Mouse (Mus musculus) hindbrain, embryonic 11.5 days (tissue): ENCODE data around the gene Kcne3. TPM values are rescaled to one million over a fixed set of nuclear protein-coding genes. Genes with fewer than 3 reads are reported as not detected.
A peak's percentile ranks its signal among the peaks of the same experiment; 100 is the strongest.

Experiments
- ATAC-seq: fragments of 200-750 bp; cut with Nextera tagmentation; 2 replicates; pipeline ENCODE4 v1.8.0; 2017; ENCODE audit warnings: mild to moderate bottlenecking, moderate TSS enrichment, moderate library complexity; ENCODE audit not compliant: low FRiP score
- DNase-seq: peaks from one replicate; pipeline ENCODE4 v3.0.0-alpha.2; 2015; ENCODE audit warnings: low spot score
- H3K27ac ChIP-seq: fragments of 300-500 bp; sonication (generic); 2 replicates; pipeline ENCODE4 v1.5.1; 2014; ENCODE audit warnings: mild to moderate bottlenecking, low read depth, low read length
- H3K27me3 ChIP-seq: fragments of 300-500 bp; sonication (generic); 2 replicates; pipeline ENCODE4 v1.6.1; 2014; ENCODE audit warnings: mild to moderate bottlenecking, low read length, moderate library complexity, mixed read lengths; ENCODE audit not compliant: control insufficient read depth, insufficient read depth
- H3K36me3 ChIP-seq: fragments of 300-500 bp; sonication (generic); 2 replicates; pipeline ENCODE4 v1.6.1; 2014; ENCODE audit warnings: mild to moderate bottlenecking, low read length, moderate library complexity, mixed read lengths; ENCODE audit not compliant: control insufficient read depth, insufficient read depth
- H3K4me1 ChIP-seq: fragments of 300-500 bp; sonication (generic); replicated peaks from 2 replicates; pipeline ENCODE4 v1.6.1; 2014; ENCODE audit warnings: low read length, mixed read lengths; ENCODE audit not compliant: control insufficient read depth, insufficient read depth
- H3K4me2 ChIP-seq: fragments of 300-500 bp; sonication (generic); replicated peaks from 2 replicates; pipeline ENCODE4 v1.6.1; 2014; ENCODE audit warnings: mild to moderate bottlenecking, low read depth, low read length
- H3K4me3 ChIP-seq: fragments of 300-500 bp; sonication (generic); 2 replicates; pipeline ENCODE4 v1.5.1; 2014; ENCODE audit warnings: low read depth, low read length
- H3K9ac ChIP-seq: fragments of 300-500 bp; sonication (generic); 2 replicates; pipeline ENCODE4 v1.6.1; 2014; ENCODE audit warnings: low read depth, low read length
- H3K9me3 ChIP-seq: fragments of 300-500 bp; sonication (generic); 2 replicates; pipeline ENCODE4 v1.6.1; 2016; ENCODE audit warnings: low read length; ENCODE audit not compliant: control insufficient read depth
- WGBS: fragments of 180-500 bp; shearing (Covaris S2); extraction: QIAGEN DNeasy Blood & Tissue Kit; methylation state at CpG from one replicate; pipeline ENCODE4 v1.1.7; 2014; 5-methylcytosine and 5-hydroxymethylcytosine counted together
- polyA plus RNA-seq: library from polyadenylated mRNA; unstranded; fragments of >200 nt; fragmentation: Nextera tagmentation; extraction: Ambion mirVana; gene quantifications from 2 replicates; pipeline ENCODE4 v1.2.1, GENCODE M21; 2014

Kcne3 gene
- polyA plus RNA-seq, 1 experiment from 2014 or later: 3.4 TPM

DNA sequence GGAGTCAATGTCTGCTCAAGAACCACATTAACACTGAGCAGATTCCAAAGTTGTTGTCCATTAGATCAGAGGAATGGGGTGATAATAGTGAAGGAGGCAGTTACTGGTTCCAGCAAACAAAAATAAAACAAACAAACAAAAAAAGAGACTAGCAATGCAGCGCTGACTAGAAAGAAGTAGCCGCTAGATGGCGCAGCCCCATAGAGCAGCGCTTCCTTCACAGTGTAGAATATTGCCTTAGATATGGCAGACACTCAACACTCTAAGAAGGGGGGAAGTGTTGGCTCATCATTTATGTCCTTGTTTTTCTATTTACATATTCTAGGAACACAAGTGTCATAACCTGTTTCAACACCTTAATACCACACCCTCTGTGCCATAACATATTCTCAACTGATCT lies 14.5 kb downstream of the Kcne3 start:
- Histone ChIP-seq H3K4me3 (no peak overlapping the region), H3K4me1 (no peaks in the 10 kb centered on the region), H3K27me3 (no peaks in the 10 kb centered on the region), H3K36me3 (no peaks in the 10 kb centered on the region), H3K4me2 (no peak overlapping the region), H3K27ac (no peak overlapping the region), H3K9me3 (no peaks in the 10 kb centered on the region), H3K9ac (no peak overlapping the region)
- WGBS: 6% methylated on average over 4 of the region's 4 CpGs
- ATAC-seq: no peak
- peak; percentile 80 for DNase-seq

GRCm38 (mm10) chr7:100201191-100201590 lies 24.9 kb downstream of the Kcne3 start:
- DNase-seq: no peak
- Histone ChIP-seq H3K27ac (no peak overlapping the region), H3K9me3 (no peaks in the 10 kb centered on the region), H3K9ac (no peak overlapping the region), H3K27me3 (no peaks in the 10 kb centered on the region), H3K36me3 (no peaks in the 10 kb centered on the region), H3K4me3 (no peak overlapping the region), H3K4me1 (no peaks in the 10 kb centered on the region), H3K4me2 (no peak overlapping the region)
- WGBS: 84% methylated on average over 3 of the region's 3 CpGs
- ATAC-seq: no peak

GRCm38 (mm10) chr7:100203616-100204015 lies 27.3 kb downstream of the Kcne3 start:
- H3K9ac ChIP-seq: no peak overlapping the region
- no peak overlapping the region for H3K27ac ChIP-seq
- WGBS: 74% methylated on average over 3 of the region's 3 CpGs
- H3K36me3 ChIP-seq: no peaks in the 10 kb centered on the region
- ATAC-seq (no peak), DNase-seq (no peak)
- no peak overlapping the region for H3K4me2 ChIP-seq
- no peaks in the 10 kb centered on the region for H3K27me3 ChIP-seq
- H3K9me3 ChIP-seq: no peaks in the 10 kb centered on the region
- no peak overlapping the region for H3K4me3 ChIP-seq
- no peaks in the 10 kb centered on the region for H3K4me1 ChIP-seq

DNA sequence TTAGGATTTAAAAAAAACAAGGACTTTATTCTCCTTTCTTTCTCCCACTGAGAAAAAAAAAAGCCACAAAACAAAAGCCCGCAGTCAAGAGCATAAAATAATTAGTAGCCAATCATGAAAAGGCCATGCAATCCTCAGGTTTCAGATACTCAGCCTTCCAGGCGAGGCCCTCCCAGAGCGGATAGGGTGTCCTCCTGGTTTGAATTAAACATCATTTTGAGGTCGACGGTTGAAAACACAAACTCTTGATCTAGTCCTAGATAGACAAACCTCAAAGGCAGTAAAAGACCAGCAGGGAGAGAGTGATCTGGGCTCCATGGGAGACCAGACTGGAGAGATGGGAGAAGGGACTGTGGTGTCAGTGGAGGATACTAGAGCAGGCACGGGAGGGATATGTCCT lies 28.6 kb downstream of the Kcne3 start:
- H3K27ac ChIP-seq: no peak overlapping the region
- no peak overlapping the region for H3K9ac ChIP-seq
- WGBS: 71% methylated on average over 6 of the region's 6 CpGs
- H3K4me1 ChIP-seq: no peaks in the 10 kb centered on the region
- ATAC-seq (no peak), DNase-seq (no peak)
- no peak overlapping the region for H3K4me2 ChIP-seq
- H3K27me3 ChIP-seq: no peaks in the 10 kb centered on the region
- no peaks in the 10 kb centered on the region for H3K9me3 ChIP-seq
- H3K36me3 ChIP-seq: no peaks in the 10 kb centered on the region
- no peak overlapping the region for H3K4me3 ChIP-seq

- no peaks in the 10 kb centered on the region for H3K36me3 ChIP-seq
- DNase-seq (no peak), ATAC-seq (no peak)
- no peaks in the 10 kb centered on the region for H3K9me3 ChIP-seq
- no peak overlapping the region for H3K4me3 ChIP-seq
- H3K27ac ChIP-seq: no peak overlapping the region
- no peak overlapping the region for H3K9ac ChIP-seq
- H3K4me2 ChIP-seq: no peak overlapping the region
- no peaks in the 10 kb centered on the region for H3K27me3 ChIP-seq
- WGBS: 88% methylated on average over 2 of the region's 2 CpGs
- H3K4me1 ChIP-seq: no peaks in the 10 kb centered on the region
Observed at GRCm38 (mm10) chr7:100206144-100206543, 29.8 kb downstream of the Kcne3 start.

DNA sequence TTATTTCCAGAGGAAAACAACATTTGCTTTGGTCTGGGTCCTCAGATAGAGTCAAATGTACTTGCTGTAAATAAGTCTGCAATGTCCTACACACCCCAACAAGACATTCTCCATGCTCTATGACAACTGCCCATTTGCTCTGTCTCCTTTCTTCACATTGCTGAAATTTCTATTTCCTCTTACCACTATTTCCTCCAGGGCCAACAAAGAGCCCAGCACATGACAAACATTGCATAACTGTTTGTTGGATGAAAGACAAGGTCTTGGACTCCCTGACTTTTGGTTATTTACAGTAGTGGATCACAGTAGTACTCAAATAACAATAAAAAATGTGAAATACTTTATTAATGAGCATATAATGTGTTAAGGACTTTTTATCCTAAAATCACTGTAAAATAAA lies 31.6 kb downstream of the Kcne3 start:
- ATAC-seq (no peak), DNase-seq (no peak)
- Histone ChIP-seq H3K36me3 (no peaks in the 10 kb centered on the region), H3K4me2 (no peak overlapping the region), H3K9me3 (no peaks in the 10 kb centered on the region), H3K9ac (no peak overlapping the region), H3K27me3 (no peaks in the 10 kb centered on the region), H3K4me3 (no peak overlapping the region), H3K4me1 (no peaks in the 10 kb centered on the region), H3K27ac (no peak overlapping the region)

DNA sequence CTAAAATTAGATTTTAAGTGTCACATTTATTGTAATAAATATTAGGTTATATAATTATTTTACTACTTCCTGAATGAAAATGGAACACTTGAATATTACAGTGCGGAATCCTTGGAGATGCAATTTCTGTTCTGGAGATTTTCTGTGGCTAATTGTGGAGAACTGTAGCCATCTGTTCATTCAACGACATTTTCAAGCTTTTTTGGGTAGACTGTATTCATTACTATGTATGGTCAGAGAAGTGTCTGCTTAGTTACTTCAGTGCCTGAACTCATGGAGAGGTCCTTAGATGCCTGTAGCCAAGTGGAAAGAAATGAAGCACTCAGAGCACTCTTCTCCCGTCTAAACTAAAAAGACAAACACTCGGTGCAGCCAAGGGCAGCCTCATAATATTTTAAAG lies 38.0 kb downstream of the Kcne3 start:
- no peaks in the 10 kb centered on the region for H3K4me1 ChIP-seq
- no peaks in the 10 kb centered on the region for H3K9me3 ChIP-seq
- no peak overlapping the region for H3K4me3 ChIP-seq
- no peak for DNase-seq
- H3K27me3 ChIP-seq: no peaks in the 10 kb centered on the region
- H3K27ac ChIP-seq: no peak overlapping the region
- ATAC-seq: no peak
- H3K36me3 ChIP-seq: no peaks in the 10 kb centered on the region
- H3K9ac ChIP-seq: no peak overlapping the region
- H3K4me2 ChIP-seq: no peak overlapping the region
- WGBS: 87% methylated on average over 4 of the region's 4 CpGs

GRCm38 (mm10) chr7:100215116-100215732 lies 38.9 kb downstream of the Kcne3 start:
- no peaks in the 10 kb centered on the region for H3K4me1 ChIP-seq
- H3K36me3 ChIP-seq: no peaks in the 10 kb centered on the region
- H3K27ac ChIP-seq: no peak overlapping the region
- H3K4me3 ChIP-seq: no peak overlapping the region
- no peak overlapping the region for H3K4me2 ChIP-seq
- no peak for ATAC-seq
- H3K27me3 ChIP-seq: no peaks in the 10 kb centered on the region
- H3K9me3 ChIP-seq: no peaks in the 10 kb centered on the region
- peak; percentile 44 for DNase-seq
- 57% methylated on average over 6 of the region's 6 CpGs for WGBS
- no peak overlapping the region for H3K9ac ChIP-seq

GRCm38 (mm10) chr7:100215976-100216375 lies 39.7 kb downstream of the Kcne3 start:
- peak overlapping the region; percentile 37; the same call in 1 of the 2 replicates for H3K27ac ChIP-seq

More at GRCm38 (mm10) chr7:100215976-100216375, 39.7 kb downstream of the Kcne3 start:
- Histone ChIP-seq H3K27me3 (no peaks in the 10 kb centered on the region), H3K36me3 (no peaks in the 10 kb centered on the region), H3K9ac (no peak overlapping the region), H3K4me2 (no peak overlapping the region), H3K4me1 (no peaks in the 10 kb centered on the region), H3K4me3 (no peak overlapping the region), H3K9me3 (no peaks in the 10 kb centered on the region)
- DNase-seq (peak; percentile 18), ATAC-seq (no peak)
- WGBS: 46% methylated on average over 10 of the region's 10 CpGs
